Mouse (Mus musculus): ENCODE results near the gene Gabarapl2.

GRCm38 (mm10) chr8:111962589-111962988 lies 22.1 kb downstream of the Gabarapl2 start:
- TF ChIP-seq CTCF (IDR thresholded peaks at IDR 0.05; ENCODE audit: low read depth): no peak
- TF ChIP-seq EP300 (IDR thresholded peaks at IDR 0.05; ENCODE audit: low read depth): no peak

Measured in heart, postnatal 0 days (tissue).